Mouse (Mus musculus) C2C12 (cell line): ENCODE measurements at regions not wholly inside any gene's neighbourhood (a gene's known extent, or its start where the extent isn't known, plus 50 kb on each side); places are given as distances from the start of the nearest gene placed in this dataset.
A peak's percentile ranks its signal among the peaks of the same experiment; 100 is the strongest.

Source experiments
- H3K27me3 ChIP-seq: one replicate; pipeline ENCODE4 v1.6.1; 2011; ENCODE audit not compliant: control insufficient read depth, insufficient read depth, insufficient read length
- H3K36me3 ChIP-seq: one replicate; pipeline ENCODE4 v1.6.1; 2011; ENCODE audit not compliant: control insufficient read depth, insufficient read depth
- H3K4me3 ChIP-seq: one replicate; pipeline ENCODE4 v1.5.1; 2011; ENCODE audit warnings: mild to moderate bottlenecking, control low read depth; ENCODE audit not compliant: poor library complexity, insufficient read depth, severe bottlenecking
- H3K79me2 ChIP-seq: one replicate; pipeline ENCODE4 v1.6.1; 2011; ENCODE audit not compliant: control insufficient read depth, insufficient read depth
- H3K79me3 ChIP-seq: one replicate; pipeline ENCODE4 v1.6.1; 2011; ENCODE audit warnings: low read depth, control low read depth
- H3ac ChIP-seq: one replicate; pipeline ENCODE3; 2011; ENCODE audit warnings: low read depth; ENCODE audit not compliant: control insufficient read depth, insufficient read length
- CEBPB ChIP-seq: IDR thresholded peaks from one replicate; pipeline ENCODE4 v1.6.1; 2011; ENCODE audit warnings: low read depth, mild to moderate bottlenecking, control low read depth, moderate library complexity
- CTCF ChIP-seq: IDR thresholded peaks from one replicate; pipeline ENCODE4 v1.5.1; 2011; ENCODE audit not compliant: control insufficient read depth, insufficient read depth, insufficient read length
- FOSL1 ChIP-seq: IDR thresholded peaks from one replicate; pipeline ENCODE4 v1.8.0; 2011; ENCODE audit warnings: mild to moderate bottlenecking, low read length; ENCODE audit not compliant: poor library complexity, insufficient read depth, severe bottlenecking
- MAX ChIP-seq: IDR thresholded peaks from one replicate; pipeline ENCODE4 v1.6.1; 2011; ENCODE audit warnings: mild to moderate bottlenecking, control low read depth
- MYOD1 ChIP-seq: IDR thresholded peaks from one replicate; pipeline ENCODE4 v1.6.1; 2011; ENCODE audit warnings: low read depth; ENCODE audit not compliant: control insufficient read depth, insufficient read length
- MYOG ChIP-seq: IDR thresholded peaks from one replicate; pipeline ENCODE4 v1.6.1; 2011; ENCODE audit not compliant: control insufficient read depth, insufficient read length; ENCODE audit errors: extremely low read depth
- USF1 ChIP-seq: IDR thresholded peaks from one replicate; pipeline ENCODE4 v1.6.1; 2011; ENCODE audit warnings: low read depth, mild to moderate bottlenecking, control low read depth, moderate library complexity

DNA sequence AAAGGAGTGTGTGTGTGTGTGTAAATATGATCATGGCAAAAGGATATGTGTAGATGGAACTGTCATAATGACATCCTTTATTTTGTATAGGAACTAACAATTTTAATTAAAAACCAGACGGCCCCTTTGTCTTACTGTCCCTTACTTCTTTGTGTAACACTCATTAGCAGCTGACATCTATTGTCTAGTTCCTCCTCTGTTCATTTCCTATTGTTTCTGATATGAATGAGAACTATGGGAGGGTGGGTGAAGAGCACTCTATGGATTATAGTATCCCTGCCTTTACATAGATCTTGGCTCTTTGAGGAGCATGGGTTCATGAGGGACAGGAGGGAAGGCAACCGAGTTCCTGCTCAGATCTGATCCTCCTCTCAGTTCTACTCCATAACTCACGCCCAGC is 273.8 kb downstream of the Slc30a10 start:
- Histone ChIP-seq H3K79me2 (no peaks in the 10 kb centered on the region), H3K4me3 (no peak overlapping the region), H3ac (no peak overlapping the region), H3K27me3 (no peaks in the 10 kb centered on the region), H3K36me3 (no peaks in the 10 kb centered on the region), H3K79me3 (no peaks in the 10 kb centered on the region)
- TF ChIP-seq MAX, result no peak
- TF ChIP-seq FOSL1, result no peak
- TF ChIP-seq CEBPB, result no peak
- no peak for TF ChIP-seq USF1
- TF ChIP-seq MYOG, result no peak

DNA sequence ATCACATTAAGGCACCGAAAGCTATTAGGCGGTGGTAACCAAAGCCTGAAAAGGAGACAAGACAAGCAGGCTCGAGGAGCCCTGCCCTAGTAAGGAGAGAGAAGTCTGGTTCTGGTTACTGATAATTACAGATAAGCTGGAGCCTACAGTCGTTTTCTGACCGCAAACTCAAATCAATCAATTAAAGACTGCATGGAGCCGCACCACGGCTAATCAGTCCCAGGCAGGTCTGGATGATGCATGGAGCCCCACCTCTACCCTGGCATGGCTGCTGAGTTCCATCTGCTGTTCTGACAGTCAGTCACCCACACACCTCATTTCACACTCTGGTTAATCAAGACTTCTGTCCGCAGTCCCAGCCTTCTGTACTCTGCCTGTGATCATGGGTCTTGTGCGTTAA is 276.4 kb downstream of the Slc30a10 start:
- no peaks in the 10 kb centered on the region for H3K27me3 ChIP-seq
- H3K79me3 ChIP-seq, result no peaks in the 10 kb centered on the region
- TF ChIP-seq CEBPB (no peak), USF1 (no peak), CTCF (no peak), FOSL1 (no peak), MYOG (no peak), MYOD1 (no peak), MAX (no peak)
- no peak overlapping the region for H3ac ChIP-seq
- H3K79me2 ChIP-seq, result no peaks in the 10 kb centered on the region
- H3K4me3 ChIP-seq, result no peak overlapping the region
- no peaks in the 10 kb centered on the region for H3K36me3 ChIP-seq

DNA sequence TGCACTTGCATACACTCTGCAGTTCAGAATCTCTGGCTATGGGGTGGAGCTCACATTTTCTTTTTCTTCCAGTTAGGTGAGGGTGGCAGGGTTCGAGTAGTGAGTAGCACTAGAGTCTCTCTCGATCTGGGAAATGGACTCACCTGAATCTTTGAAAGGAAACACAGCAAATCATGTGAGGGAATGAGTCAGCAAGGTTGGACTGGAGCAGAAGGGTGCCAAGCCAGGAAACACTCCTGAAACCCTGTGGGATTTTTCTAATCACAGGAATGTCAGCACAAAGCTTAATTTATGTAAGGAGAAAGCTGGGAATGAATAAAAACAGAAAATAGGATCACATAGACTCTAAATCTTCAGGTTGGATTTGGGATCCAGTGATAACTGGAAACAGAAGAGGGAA is 282.1 kb downstream of the Slc30a10 start:
- Histone ChIP-seq H3K27me3 (no peaks in the 10 kb centered on the region), H3ac (no peak overlapping the region), H3K79me2 (no peaks in the 10 kb centered on the region), H3K36me3 (no peaks in the 10 kb centered on the region), H3K79me3 (no peaks in the 10 kb centered on the region), H3K4me3 (no peak overlapping the region)
- TF ChIP-seq MYOG (no peak), FOSL1 (no peak)

DNA sequence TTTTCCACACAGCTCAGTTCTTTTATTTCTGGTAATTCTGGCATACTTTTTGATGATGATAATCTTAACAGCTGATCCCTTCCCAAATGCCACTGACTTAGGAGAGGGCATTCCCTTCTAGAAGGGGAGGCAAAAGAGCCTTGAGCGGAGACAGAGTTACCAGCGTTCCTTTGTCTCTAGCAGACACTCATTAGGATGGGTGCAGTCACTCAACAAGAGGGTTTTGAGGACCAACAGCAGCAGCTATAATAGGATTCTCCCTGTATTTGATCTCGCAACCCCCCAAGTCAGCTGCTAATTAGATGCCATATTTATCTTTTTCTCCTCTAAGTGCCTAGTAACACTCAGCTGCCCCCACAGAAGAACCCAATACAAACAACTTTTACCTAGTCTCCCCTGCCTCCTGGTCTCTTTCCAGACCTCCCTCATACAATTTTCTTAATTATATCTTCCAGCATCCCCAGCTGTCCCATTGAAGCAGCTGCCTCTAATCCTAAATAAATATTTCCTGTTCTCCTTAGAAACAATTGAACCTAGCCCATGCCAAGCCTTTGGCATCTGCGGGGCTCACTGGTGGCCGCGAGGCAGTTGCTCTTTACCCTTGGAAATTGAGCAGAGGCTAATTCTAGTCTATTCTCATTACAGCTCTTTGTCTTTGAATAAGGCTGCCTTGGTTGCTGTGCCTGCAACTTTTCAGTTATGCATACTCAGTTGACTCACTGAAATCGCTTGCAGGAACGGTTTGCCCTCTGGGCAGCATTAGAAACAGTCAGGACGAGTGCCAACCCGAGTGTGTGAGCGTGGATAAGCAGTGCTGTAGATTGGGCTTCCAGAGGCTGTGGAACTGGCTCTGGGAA is 286.6 kb downstream of the Slc30a10 start:
- Histone ChIP-seq H3K79me3 (no peaks in the 10 kb centered on the region), H3ac (no peak overlapping the region), H3K79me2 (no peaks in the 10 kb centered on the region), H3K27me3 (no peaks in the 10 kb centered on the region), H3K36me3 (no peaks in the 10 kb centered on the region), H3K4me3 (no peak overlapping the region)
- no peak for TF ChIP-seq MAX
- TF ChIP-seq CTCF, result no peak
- no peak for TF ChIP-seq MYOG
- no peak for TF ChIP-seq USF1
- no peak for TF ChIP-seq FOSL1
- no peak for TF ChIP-seq MYOD1

DNA sequence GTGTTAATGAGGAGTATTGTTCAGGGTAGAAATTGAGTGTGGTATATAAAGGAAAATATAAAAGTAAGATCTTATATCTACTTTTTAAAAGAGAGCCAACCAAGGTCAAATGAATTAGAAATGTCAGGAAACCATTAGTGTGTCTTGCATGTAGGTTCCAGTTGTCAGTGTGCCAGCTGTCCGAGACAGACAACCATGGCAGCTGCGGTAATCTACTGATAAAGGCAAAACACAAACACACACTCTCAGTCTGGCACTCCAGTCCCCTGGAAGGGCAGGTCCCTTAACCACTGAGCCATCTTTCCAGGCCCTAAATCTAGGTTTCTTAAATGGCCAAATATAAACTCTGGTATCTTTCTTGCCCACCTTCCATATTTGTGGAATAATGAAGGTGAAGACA is 294.6 kb downstream of the Slc30a10 start:
- Histone ChIP-seq H3K27me3 (no peaks in the 10 kb centered on the region), H3ac (no peak overlapping the region)
- TF ChIP-seq MAX (no peak), CTCF (no peak), CEBPB (no peak), FOSL1 (no peak), MYOG (no peak), MYOD1 (no peak), USF1 (no peak)

DNA sequence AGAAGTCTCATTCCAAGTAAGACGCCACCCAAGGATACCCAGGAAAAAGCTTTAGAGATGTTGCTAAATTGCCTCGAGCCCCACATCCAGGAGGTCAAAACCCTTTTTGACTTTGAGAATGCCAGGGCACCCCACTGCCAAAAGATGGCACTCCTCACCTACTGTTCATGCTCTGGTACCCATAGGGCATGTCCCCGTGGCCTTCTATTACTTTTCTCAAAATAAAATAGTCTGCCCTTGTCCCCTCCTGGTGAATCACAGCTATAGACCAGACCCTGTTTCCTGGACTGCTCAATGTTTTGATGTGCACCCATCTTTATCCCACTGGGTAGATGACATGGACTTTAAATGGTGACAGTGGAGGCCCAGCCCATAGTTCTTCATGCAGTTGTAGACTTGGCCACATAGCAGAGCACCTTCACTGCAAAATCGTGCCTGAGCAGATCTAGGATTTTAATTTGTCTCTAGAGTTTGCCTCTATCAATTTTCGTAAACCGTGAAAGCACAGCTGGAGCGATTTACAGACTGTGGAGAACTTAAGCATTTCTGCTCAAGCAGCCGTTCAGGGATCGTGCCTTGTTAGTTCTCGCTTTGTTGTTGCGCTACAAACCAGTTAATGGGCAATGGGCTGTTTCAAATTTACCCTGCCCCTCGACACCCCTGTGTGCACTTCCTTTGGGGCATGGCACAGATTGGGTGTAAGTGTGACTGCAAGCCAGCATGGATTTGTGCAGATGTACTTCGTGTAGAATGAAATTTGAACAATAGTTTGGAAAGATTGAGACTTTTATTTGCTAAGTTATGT is 300.0 kb downstream of the Slc30a10 start:
- Histone ChIP-seq H3K4me3 (no peak overlapping the region), H3K79me3 (no peaks in the 10 kb centered on the region), H3K36me3 (no peaks in the 10 kb centered on the region), H3ac (no peak overlapping the region), H3K27me3 (no peaks in the 10 kb centered on the region), H3K79me2 (no peaks in the 10 kb centered on the region)
- TF ChIP-seq MAX, result no peak
- no peak for TF ChIP-seq FOSL1
- TF ChIP-seq MYOD1, result no peak
- TF ChIP-seq USF1, result no peak
- peak; percentile 43 for TF ChIP-seq CTCF
- no peak for TF ChIP-seq CEBPB

More for the DNA sequence above, 294.6 kb downstream of the Slc30a10 start:
- Histone ChIP-seq H3K36me3 (no peaks in the 10 kb centered on the region), H3K79me2 (no peaks in the 10 kb centered on the region), H3K79me3 (no peaks in the 10 kb centered on the region), H3K4me3 (no peak overlapping the region)
